Mouse (Mus musculus) liver, embryonic 12.5 days (tissue): ENCODE results near the gene Pxn. TPM values are rescaled to one million over a fixed set of nuclear protein-coding genes. Genes with fewer than 3 reads are reported as not detected.

Experiments used
- ATAC-seq: fragments of 200-750 bp; cut with Nextera tagmentation; 2 replicates; pipeline ENCODE4 v1.8.0; 2017; ENCODE audit warnings: moderate number of reproducible peaks, mild to moderate bottlenecking, moderate library complexity
- H3K27ac ChIP-seq: fragments of 300-500 bp; sonication (generic); 2 replicates; pipeline ENCODE4 v1.5.1; 2016; ENCODE audit warnings: mild to moderate bottlenecking
- H3K27me3 ChIP-seq: fragments of 300-500 bp; sonication (generic); replicated peaks from 2 replicates; pipeline ENCODE4 v1.6.1; 2016; ENCODE audit warnings: mild to moderate bottlenecking, moderate library complexity
- H3K36me3 ChIP-seq: fragments of 300-500 bp; sonication (generic); 2 replicates; pipeline ENCODE4 v1.6.1; 2016; ENCODE audit warnings: mild to moderate bottlenecking, moderate library complexity
- H3K4me1 ChIP-seq: fragments of 300-500 bp; sonication (generic); 2 replicates; pipeline ENCODE4 v1.6.1; 2016
- H3K4me2 ChIP-seq: fragments of 300-500 bp; sonication (generic); 2 replicates; pipeline ENCODE4 v1.6.1; 2016; ENCODE audit warnings: mild to moderate bottlenecking, moderate library complexity
- H3K4me3 ChIP-seq: fragments of 300-500 bp; sonication (generic); 2 replicates; pipeline ENCODE4 v1.5.1; 2016; ENCODE audit warnings: mild to moderate bottlenecking, moderate library complexity
- H3K9ac ChIP-seq: fragments of 300-500 bp; sonication (generic); 2 replicates; pipeline ENCODE4 v1.6.1; 2016; ENCODE audit warnings: mild to moderate bottlenecking, moderate library complexity
- H3K9me3 ChIP-seq: fragments of 300-500 bp; sonication (generic); replicated peaks from 2 replicates; pipeline ENCODE4 v1.6.1; 2016; ENCODE audit warnings: mild to moderate bottlenecking, moderate library complexity
- WGBS: fragments of 180-500 bp; shearing (Covaris S2); methylation state at CpG from one replicate; pipeline ENCODE4 v1.1.7; 2016; ENCODE audit not compliant: insufficient replicate concordance; 5-methylcytosine and 5-hydroxymethylcytosine counted together
- polyA plus RNA-seq: library from polyadenylated mRNA; unstranded; fragments of >200 nt; fragmentation: Nextera tagmentation; extraction: Ambion mirVana; gene quantifications from 2 replicates; pipeline ENCODE4 v1.2.1, GENCODE M21; 2016

Gene Pxn
- polyA plus RNA-seq, 1 experiment from 2014 or later, result 17.4 TPM

DNA sequence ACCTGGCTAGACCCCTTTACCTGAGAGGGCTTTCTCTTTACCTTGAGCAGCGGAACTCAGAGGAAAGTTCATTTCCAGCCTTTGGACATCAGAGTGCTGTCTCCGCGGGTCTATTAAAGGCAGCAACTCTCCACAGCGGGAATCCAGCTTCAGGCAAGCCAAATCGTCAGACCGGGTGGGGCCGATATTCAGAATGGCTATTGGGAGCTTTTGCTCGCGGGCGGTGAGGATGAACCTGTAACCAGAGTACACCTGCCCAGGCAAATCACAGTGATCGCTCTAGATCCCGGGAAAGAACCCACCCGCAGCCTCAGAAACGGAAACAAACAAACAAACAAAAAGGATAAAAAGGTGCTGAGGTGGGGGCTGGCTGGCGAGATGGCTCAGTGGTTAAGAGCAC, 26.9 kb upstream of the Pxn start:
- 67% methylated on average over 15 of the region's 15 CpGs for whole genome bisulfite sequencing
- Histone ChIP-seq H3K36me3 (peaks cover 13% of the 10 kb centered on the region), H3K9me3 (no peaks in the 10 kb centered on the region), H3K4me2 (peak overlapping the region; percentile 58), H3K27me3 (peaks cover 15% of the 10 kb centered on the region), H3K9ac (no peak overlapping the region), H3K4me1 (peaks cover 34% of the 10 kb centered on the region), H3K4me3 (no peak overlapping the region), H3K27ac (no peak overlapping the region)
- no peak for ATAC-seq

DNA sequence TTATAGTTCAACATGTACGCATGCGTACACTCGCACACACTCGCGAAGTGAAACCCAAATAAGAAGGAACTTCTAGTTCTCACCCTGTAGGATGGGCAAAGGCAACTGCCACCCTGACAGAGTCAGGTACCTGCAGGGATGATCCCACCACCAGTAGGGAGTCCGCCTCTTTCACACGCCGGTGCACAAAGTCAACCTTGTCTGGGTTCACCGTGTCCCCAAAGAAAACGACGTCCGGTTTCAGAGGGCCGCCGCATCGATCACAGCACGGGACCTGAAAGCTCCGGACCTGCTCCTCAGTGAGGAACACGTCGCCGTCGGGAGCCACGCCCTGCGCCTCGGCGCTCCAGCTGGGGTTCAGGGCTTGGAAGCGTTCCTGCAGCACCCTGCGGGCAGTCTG, 26.4 kb upstream of the Pxn start:
- no peak for ATAC-seq
- Histone ChIP-seq H3K27me3 (peaks cover 10% of the 10 kb centered on the region; the same call in 1 of the 2 replicates), H3K4me1 (peaks cover 38% of the 10 kb centered on the region), H3K4me3 (peak overlapping the region; percentile 32), H3K9ac (peak overlapping the region; percentile 46; the same call in 1 of the 2 replicates), H3K4me2 (peak overlapping the region; percentile 58), H3K9me3 (no peaks in the 10 kb centered on the region), H3K27ac (no peak overlapping the region), H3K36me3 (peaks cover 13% of the 10 kb centered on the region)
- WGBS, result 32% methylated on average over 27 of the region's 27 CpGs

DNA sequence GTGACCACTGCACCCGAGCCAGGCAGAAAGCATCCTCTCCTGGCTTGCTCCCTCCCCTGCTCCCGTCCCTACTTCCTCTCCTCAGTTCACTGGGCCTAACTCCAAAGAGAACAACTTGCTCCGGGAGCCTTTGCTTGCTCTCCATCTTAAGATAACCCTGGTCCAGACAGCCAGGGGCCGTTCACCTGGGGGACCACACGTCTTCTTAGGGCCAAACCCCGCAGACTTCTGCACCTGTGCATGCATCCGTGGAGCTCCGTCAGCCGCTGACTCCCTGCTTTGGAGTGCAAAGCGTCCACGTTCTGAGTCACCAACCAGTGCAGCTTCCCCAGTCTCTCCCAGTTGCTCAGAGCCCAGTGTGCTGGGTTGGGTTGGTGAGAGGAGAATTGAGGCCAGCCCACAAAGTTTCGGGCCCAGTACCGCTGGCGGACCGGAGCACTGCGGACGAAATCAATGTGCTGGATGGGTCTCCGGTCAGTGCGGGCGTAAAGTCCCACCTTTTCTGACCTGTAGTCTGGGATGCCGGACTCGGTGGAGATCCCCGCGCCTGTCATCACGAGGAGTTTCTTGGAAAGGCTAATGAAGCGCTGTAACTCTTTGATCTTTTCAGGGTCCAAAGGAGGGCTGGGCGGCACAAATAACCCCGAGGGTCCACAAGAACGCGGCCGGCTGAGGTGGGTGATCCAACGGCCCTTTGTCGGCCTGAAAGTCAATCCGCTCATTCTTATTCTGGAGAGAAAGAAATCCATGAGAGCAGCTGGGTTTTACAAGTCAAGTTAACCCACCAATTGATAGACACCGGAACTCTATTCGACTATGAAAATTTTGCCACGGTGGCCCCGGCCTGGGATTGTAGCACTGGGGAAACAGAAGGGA, 23.8 kb upstream of the Pxn start:
- Histone ChIP-seq H3K9ac (no peak overlapping the region), H3K4me3 (no peak overlapping the region), H3K27me3 (0 out of 2 replicates have a peak, but pooled peaks cover 7% of the 10 kb centered on the region), H3K4me1 (peaks cover 27% of the 10 kb centered on the region), H3K27ac (no peak overlapping the region), H3K9me3 (no peaks in the 10 kb centered on the region), H3K4me2 (no peak overlapping the region), H3K36me3 (peaks cover 13% of the 10 kb centered on the region)
- WGBS, result 65% methylated on average over 38 of the region's 38 CpGs
- ATAC-seq, result no peak

DNA sequence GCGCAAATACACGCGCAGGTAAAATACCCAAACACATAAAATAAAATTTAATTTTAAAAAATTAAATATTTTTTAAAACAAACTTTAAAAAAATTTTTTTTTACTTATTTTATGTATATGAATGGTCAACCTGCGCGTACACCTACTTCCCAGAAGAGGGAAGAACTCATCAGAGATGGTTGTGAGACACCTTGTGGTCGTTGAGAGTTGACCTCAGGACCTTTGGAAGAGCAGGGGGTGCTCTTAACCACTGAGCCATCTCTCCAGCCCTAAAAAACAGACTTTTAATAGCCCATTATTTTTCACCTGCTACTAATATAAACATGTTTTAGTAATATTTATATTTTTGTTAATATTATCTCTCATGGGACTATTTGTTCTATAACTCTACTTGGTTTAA, 23.1 kb upstream of the Pxn start:
- ATAC-seq, result no peak
- H3K27me3 ChIP-seq, result 0 out of 2 replicates have a peak, but pooled peaks cover 7% of the 10 kb centered on the region
- H3K36me3 ChIP-seq, result peaks cover 13% of the 10 kb centered on the region
- H3K9ac ChIP-seq, result no peak overlapping the region
- H3K4me1 ChIP-seq, result peaks cover 28% of the 10 kb centered on the region
- H3K4me3 ChIP-seq, result no peak overlapping the region
- 50% methylated on average over 6 of the region's 6 CpGs for WGBS
- no peak overlapping the region for H3K27ac ChIP-seq
- peak overlapping the region; percentile 79; the same call in 1 of the 2 replicates for H3K4me2 ChIP-seq
- H3K9me3 ChIP-seq, result no peaks in the 10 kb centered on the region

DNA sequence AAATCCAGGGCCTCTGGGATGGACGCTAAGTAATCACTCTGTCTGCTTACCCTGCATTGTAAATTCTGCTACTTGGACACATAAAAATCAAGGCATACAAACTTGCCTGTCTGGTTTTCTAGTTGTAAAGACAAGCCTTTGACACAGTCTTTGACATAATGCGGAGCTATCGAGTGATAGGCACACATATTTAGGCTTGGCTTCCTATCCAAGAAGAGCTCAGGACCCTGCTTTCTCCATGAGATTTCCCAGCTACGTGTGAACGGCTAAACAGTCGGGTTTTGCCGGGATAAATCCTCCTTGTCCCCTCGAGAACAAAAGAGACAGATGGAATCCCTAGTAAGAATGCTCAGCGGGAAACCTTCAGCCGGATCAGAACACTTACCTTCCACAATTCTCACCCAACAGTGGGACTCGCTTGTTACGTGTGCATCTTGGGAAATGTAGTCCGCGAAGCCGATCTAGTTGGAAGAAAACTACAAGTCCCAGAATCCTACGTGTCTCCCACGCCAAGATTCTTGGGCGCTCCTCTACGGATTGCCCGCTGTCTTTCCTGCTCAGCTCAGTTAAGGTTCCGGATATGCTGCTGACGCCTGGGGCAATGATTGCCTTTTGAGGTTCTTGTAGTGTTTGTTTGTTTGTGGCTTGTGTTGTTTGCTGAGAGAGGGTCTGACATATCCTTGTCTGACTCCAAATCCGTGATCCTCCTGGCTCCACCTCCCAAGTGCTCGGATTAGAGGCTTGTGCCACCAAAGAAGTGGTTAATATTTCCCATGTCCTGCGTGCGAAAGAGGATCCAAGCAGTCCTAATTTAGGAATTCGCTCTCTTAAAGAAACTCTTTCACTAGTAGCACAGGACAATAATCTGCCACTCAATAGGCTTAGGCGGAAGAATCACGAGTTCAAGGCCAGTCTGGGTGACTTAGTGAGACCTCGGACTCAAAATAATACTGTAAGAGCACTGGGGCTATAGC, 22.2 kb upstream of the Pxn start, which contains the start of gene Sirt4:
TSS of gene Sirt4 (minus strand) at position 779 of the 974 bp plus-strand sequence.
- H3K4me2 ChIP-seq, result peak within 1 kb of the TSS; percentile 79
- H3K9me3 ChIP-seq, result no peaks in the 10 kb centered on the region
- H3K27ac ChIP-seq, result peak within 1 kb of the TSS; percentile 64
- peak; percentile 86 for ATAC-seq
- peak within 1 kb of the TSS; percentile 72 for H3K9ac ChIP-seq
- H3K36me3 ChIP-seq, result peaks cover 13% of the 10 kb centered on the region
- H3K27me3 ChIP-seq, result 0 out of 2 replicates have a peak, but pooled peaks cover 7% of the 10 kb centered on the region
- H3K4me1 ChIP-seq, result peaks cover 35% of the 10 kb centered on the region
- 6% methylated on average over 30 of the region's 30 CpGs for WGBS
- H3K4me3 ChIP-seq, result peak within 1 kb of the TSS; percentile 57

DNA sequence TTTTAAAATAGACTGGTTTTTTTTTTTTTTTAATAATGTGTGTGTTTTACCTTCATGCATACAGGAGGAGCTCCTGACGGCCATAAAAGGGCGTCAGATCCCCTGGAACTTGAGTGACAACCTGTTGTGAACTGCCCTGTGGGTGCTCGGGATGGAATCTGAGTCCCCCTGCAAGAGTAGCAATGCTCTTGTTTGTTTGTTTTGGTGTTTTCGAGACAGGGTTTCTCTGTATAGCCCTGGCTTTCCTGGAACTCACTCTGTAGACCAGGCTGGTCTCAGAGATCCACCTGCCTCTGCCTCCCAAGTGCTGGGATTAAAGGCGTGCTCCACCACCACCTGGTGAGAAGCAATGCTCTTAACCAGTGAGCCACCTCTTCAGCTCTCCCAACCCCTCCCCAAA, 21.5 kb upstream of the Pxn start:
- H3K36me3 ChIP-seq, result 0 out of 2 replicates have a peak, but pooled peaks cover 6% of the 10 kb centered on the region
- H3K27me3 ChIP-seq, result 0 out of 2 replicates have a peak, but pooled peaks cover 7% of the 10 kb centered on the region
- peaks cover 33% of the 10 kb centered on the region for H3K4me1 ChIP-seq
- 58% methylated on average over 5 of the region's 5 CpGs for WGBS
- H3K27ac ChIP-seq, result peak overlapping the region; percentile 49; the same call in 1 of the 2 replicates
- H3K4me2 ChIP-seq, result peak overlapping the region; percentile 79
- peak overlapping the region; percentile 72 for H3K9ac ChIP-seq
- H3K4me3 ChIP-seq, result peak overlapping the region; percentile 57
- ATAC-seq, result no peak
- H3K9me3 ChIP-seq, result no peaks in the 10 kb centered on the region

DNA sequence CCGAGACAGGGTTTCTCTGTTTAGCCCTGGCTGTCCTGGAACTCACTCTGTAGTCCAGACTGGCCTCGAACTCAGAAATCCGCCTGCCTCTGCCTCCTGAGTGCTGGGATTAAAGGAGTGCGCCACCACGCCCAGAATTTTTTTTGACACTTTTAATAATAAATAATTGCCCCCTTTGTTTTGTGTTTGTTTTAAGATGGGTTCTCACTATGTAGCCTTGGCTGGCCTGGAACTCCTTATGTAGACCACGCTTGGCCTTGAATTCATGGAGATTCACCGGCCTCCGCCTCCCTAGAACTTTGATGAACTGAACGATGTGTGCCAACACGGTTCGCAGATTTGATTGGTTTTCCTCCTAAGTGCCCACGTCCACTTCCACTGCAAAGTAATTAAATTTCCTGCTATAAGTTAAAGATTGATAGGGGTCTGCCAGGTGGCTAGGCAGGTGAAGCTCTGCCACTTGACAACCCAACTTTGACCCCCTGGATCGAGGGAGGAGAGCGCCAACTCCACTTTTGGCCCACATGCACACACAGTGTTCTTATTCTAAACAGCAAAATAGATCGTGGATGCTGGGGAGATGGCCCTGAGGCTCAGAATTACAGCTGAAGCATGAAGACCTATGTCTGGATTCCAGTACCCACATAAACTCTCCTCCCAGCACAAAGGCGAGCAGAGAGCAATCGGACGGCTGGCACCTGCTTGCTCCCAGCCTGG, 20.8 kb upstream of the Pxn start:
- 85% methylated on average over 18 of the region's 18 CpGs for WGBS
- ATAC-seq, result no peak
- Histone ChIP-seq H3K36me3 (0 out of 2 replicates have a peak, but pooled peaks cover 6% of the 10 kb centered on the region), H3K9me3 (no peaks in the 10 kb centered on the region), H3K4me1 (peaks cover 30% of the 10 kb centered on the region), H3K27ac (no peak overlapping the region), H3K27me3 (0 out of 2 replicates have a peak, but pooled peaks cover 7% of the 10 kb centered on the region), H3K4me3 (no peak overlapping the region), H3K9ac (no peak overlapping the region), H3K4me2 (no peak overlapping the region)

DNA sequence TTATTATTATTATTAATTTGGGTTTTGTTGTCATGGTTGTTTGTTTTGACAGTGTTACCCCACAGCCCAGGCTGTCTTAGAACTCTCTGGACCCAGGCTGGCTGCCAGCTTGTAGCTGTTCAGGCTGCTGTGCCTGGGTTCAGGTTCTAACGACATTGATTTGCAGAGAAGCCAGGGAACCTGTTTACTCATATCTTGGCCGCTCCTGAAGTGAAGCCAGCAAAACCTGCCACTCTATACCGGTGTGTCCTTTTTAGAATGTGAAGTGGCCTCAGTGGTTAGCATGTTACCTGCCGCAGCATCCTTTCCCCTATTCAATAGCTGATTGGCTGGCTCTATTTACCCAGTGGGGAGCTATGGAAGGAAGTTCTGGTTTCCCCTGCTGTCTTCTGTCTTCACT, 19.8 kb upstream of the Pxn start:
- H3K36me3 ChIP-seq, result 0 out of 2 replicates have a peak, but pooled peaks cover 6% of the 10 kb centered on the region
- H3K4me3 ChIP-seq, result no peak overlapping the region
- no peak overlapping the region for H3K4me2 ChIP-seq
- no peak for ATAC-seq
- H3K27me3 ChIP-seq, result 0 out of 2 replicates have a peak, but pooled peaks cover 7% of the 10 kb centered on the region
- H3K9ac ChIP-seq, result peak overlapping the region; percentile 39; the same call in 1 of the 2 replicates
- H3K4me1 ChIP-seq, result peaks cover 41% of the 10 kb centered on the region
- H3K9me3 ChIP-seq, result no peaks in the 10 kb centered on the region
- WGBS, result 48% methylated on average over 4 of the region's 4 CpGs
- no peak overlapping the region for H3K27ac ChIP-seq

DNA sequence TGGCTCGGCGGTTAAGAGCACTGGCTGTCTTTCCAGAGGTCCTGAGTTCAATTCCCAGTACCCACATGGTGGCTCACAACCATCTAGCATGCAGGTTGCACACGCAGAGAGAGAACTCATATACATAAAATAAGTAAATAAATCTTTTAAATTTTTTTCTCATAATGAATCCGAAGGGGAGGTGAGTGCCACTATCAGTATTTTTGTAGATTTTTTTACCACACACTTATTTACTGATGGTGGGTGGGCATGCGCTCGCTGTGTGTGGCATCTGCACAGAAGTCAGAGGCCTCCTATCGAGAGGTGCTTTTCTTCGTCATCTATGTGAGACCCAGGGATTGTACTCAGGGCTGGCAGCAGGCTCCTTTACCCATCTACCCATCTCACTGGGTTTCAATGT, 19.1 kb upstream of the Pxn start:
- ATAC-seq, result no peak
- 77% methylated on average over 8 of the region's 8 CpGs for WGBS
- no peak overlapping the region for H3K4me2 ChIP-seq

DNA sequence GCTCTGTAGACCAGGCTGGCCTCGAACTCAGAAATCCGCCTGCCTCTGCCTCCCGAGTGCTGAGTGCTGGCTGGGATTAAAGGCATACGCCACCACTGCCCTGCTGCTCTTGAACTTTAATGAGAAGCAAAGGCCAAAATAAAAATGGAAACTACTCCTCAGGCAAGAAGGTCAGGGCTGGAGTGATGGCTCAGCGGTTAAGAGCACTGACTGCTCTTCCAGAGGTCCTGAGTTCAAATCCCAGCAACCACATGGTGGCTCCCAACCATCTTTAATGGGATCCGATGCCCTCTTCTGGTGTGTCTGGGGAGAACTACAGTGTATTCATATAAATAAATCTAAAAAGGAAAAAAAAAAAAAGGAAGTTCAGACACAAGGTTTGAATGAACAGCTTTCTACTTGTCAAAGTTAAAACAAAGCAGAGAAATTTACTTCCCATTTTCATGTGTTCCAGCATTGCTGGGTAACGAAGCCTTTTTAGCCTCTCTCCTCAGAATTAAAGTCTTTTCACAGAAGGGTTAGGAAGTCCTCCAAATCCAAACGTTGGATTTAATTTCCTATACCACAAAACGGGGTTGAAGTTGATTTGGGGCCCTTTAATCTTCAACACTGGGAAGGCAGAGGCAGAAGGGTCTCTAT, 18.4 kb upstream of the Pxn start:
- H3K27me3 ChIP-seq, result 0 out of 2 replicates have a peak, but pooled peaks cover 3% of the 10 kb centered on the region

More for the DNA sequence above, 19.1 kb upstream of the Pxn start:
- Histone ChIP-seq H3K27me3 (0 out of 2 replicates have a peak, but pooled peaks cover 7% of the 10 kb centered on the region), H3K36me3 (0 out of 2 replicates have a peak, but pooled peaks cover 4% of the 10 kb centered on the region), H3K9ac (peak overlapping the region; percentile 39; the same call in 1 of the 2 replicates), H3K9me3 (no peaks in the 10 kb centered on the region), H3K4me1 (peaks cover 45% of the 10 kb centered on the region), H3K27ac (no peak overlapping the region), H3K4me3 (no peak overlapping the region)

More for the DNA sequence above, 18.4 kb upstream of the Pxn start:
- H3K27ac ChIP-seq, result peak overlapping the region; percentile 100; the same call in 1 of the 2 replicates
- H3K36me3 ChIP-seq, result no peaks in the 10 kb centered on the region
- H3K4me3 ChIP-seq, result peak overlapping the region; percentile 43; the same call in 1 of the 2 replicates
- 58% methylated on average over 9 of the region's 9 CpGs for WGBS
- H3K4me1 ChIP-seq, result peaks cover 52% of the 10 kb centered on the region
- peak overlapping the region; percentile 70 for H3K4me2 ChIP-seq
- peak overlapping the region; percentile 80 for H3K9ac ChIP-seq
- H3K9me3 ChIP-seq, result no peaks in the 10 kb centered on the region
- ATAC-seq, result no peak
